Mouse (Mus musculus): Measurements from ENCODE around the gene Sik2. TPM values are rescaled to one million over a fixed set of nuclear protein-coding genes. Genes with fewer than 3 reads are reported as not detected.

Gene Sik2
- polyA plus RNA-seq, 1 experiment from 2014 or later: 17.7 TPM

GRCm38 (mm10) chr9:50925801-50926200, 83.1 kb downstream of the Sik2 start:
- WGBS: 94% methylated on average over 4 of the region's 4 CpGs

GRCm38 (mm10) chr9:50924454-50924853, 84.4 kb downstream of the Sik2 start:
- H3K27me3 ChIP-seq: no peaks in the 10 kb centered on the region
- H3K4me2 ChIP-seq (replicated peaks): no peak overlapping the region
- no peak overlapping the region for H3K9ac ChIP-seq
- H3K4me3 ChIP-seq: no peak overlapping the region
- 0 out of 2 replicates have a peak, but pooled peaks cover 3% of the 10 kb centered on the region for H3K36me3 ChIP-seq
- H3K27ac ChIP-seq: no peak overlapping the region
- H3K4me1 ChIP-seq: no peaks in the 10 kb centered on the region
- no peak for ATAC-seq (ENCODE audit: low FRiP score)
- H3K9me3 ChIP-seq (replicated peaks): no peaks in the 10 kb centered on the region

More at GRCm38 (mm10) chr9:50925801-50926200, 83.1 kb downstream of the Sik2 start:
- H3K4me3 ChIP-seq: no peak overlapping the region
- H3K9me3 ChIP-seq (replicated peaks): no peaks in the 10 kb centered on the region
- H3K4me2 ChIP-seq (replicated peaks): no peak overlapping the region
- H3K4me1 ChIP-seq: no peaks in the 10 kb centered on the region
- no peak overlapping the region for H3K27ac ChIP-seq
- H3K9ac ChIP-seq: no peak overlapping the region
- H3K36me3 ChIP-seq: 0 out of 2 replicates have a peak, but pooled peaks cover 3% of the 10 kb centered on the region
- H3K27me3 ChIP-seq: no peaks in the 10 kb centered on the region
- ATAC-seq (ENCODE audit: low FRiP score): no peak

- whole genome bisulfite sequencing: 81% methylated on average over 5 of the region's 5 CpGs
Measured at GRCm38 (mm10) chr9:50922363-50923153, 86.3 kb downstream of the Sik2 start.

GRCm38 (mm10) chr9:50920933-50921895, 87.7 kb downstream of the Sik2 start:
- Histone ChIP-seq H3K4me2 (replicated peaks) (no peak overlapping the region), H3K27ac (no peak overlapping the region), H3K36me3 (no peaks in the 10 kb centered on the region), H3K4me1 (no peaks in the 10 kb centered on the region), H3K9me3 (replicated peaks) (no peaks in the 10 kb centered on the region), H3K9ac (no peak overlapping the region), H3K27me3 (no peaks in the 10 kb centered on the region), H3K4me3 (no peak overlapping the region)
- WGBS: 84% methylated on average over 3 of the region's 3 CpGs
- no peak for ATAC-seq (ENCODE audit: low FRiP score)

More at GRCm38 (mm10) chr9:50922363-50923153, 86.3 kb downstream of the Sik2 start:
- Histone ChIP-seq H3K27ac (no peak overlapping the region), H3K4me3 (no peak overlapping the region), H3K36me3 (0 out of 2 replicates have a peak, but pooled peaks cover under 1% of the 10 kb centered on the region), H3K27me3 (no peaks in the 10 kb centered on the region), H3K9me3 (replicated peaks) (no peaks in the 10 kb centered on the region), H3K4me2 (replicated peaks) (no peak overlapping the region), H3K4me1 (no peaks in the 10 kb centered on the region), H3K9ac (no peak overlapping the region)
- no peak for ATAC-seq (ENCODE audit: low FRiP score)

- no peaks in the 10 kb centered on the region for H3K4me1 ChIP-seq
- H3K4me3 ChIP-seq: no peak overlapping the region
- H3K27ac ChIP-seq: no peak overlapping the region
- H3K27me3 ChIP-seq: no peaks in the 10 kb centered on the region
- ATAC-seq (ENCODE audit: low FRiP score): no peak
- no peak overlapping the region for H3K9ac ChIP-seq
- H3K9me3 ChIP-seq (replicated peaks): no peaks in the 10 kb centered on the region
- H3K36me3 ChIP-seq: no peaks in the 10 kb centered on the region
- 95% methylated on average over 2 of the region's 2 CpGs for WGBS
- H3K4me2 ChIP-seq (replicated peaks): no peak overlapping the region
Measured at GRCm38 (mm10) chr9:50919554-50919953, 89.3 kb downstream of the Sik2 start.

GRCm38 (mm10) chr9:50918131-50918530, 90.7 kb downstream of the Sik2 start:
- ATAC-seq (ENCODE audit: low FRiP score): no peak
- H3K9ac ChIP-seq: no peak overlapping the region
- 81% methylated on average over 3 of the region's 3 CpGs for WGBS
- H3K9me3 ChIP-seq (replicated peaks): no peaks in the 10 kb centered on the region
- H3K27ac ChIP-seq: no peak overlapping the region
- no peaks in the 10 kb centered on the region for H3K36me3 ChIP-seq
- no peaks in the 10 kb centered on the region for H3K4me1 ChIP-seq
- no peak overlapping the region for H3K4me3 ChIP-seq
- H3K27me3 ChIP-seq: no peaks in the 10 kb centered on the region
- H3K4me2 ChIP-seq (replicated peaks): no peak overlapping the region

- H3K27ac ChIP-seq: no peak overlapping the region
- H3K27me3 ChIP-seq: no peaks in the 10 kb centered on the region
- no peaks in the 10 kb centered on the region for H3K9me3 ChIP-seq (replicated peaks)
- no peak overlapping the region for H3K4me3 ChIP-seq
- no peak overlapping the region for H3K9ac ChIP-seq
- no peak overlapping the region for H3K4me2 ChIP-seq (replicated peaks)
- H3K36me3 ChIP-seq: peaks cover 7% of the 10 kb centered on the region; the same call in 1 of the 2 replicates
- no peaks in the 10 kb centered on the region for H3K4me1 ChIP-seq
- no peak for ATAC-seq (ENCODE audit: low FRiP score)
- 90% methylated on average over 7 of the region's 7 CpGs for WGBS
Measured at GRCm38 (mm10) chr9:50911861-50912515, 96.9 kb downstream of the Sik2 start.

GRCm38 (mm10) chr9:50905321-50905720, 103.6 kb downstream of the Sik2 start:
- Histone ChIP-seq H3K27ac (no peak overlapping the region), H3K4me3 (no peak overlapping the region), H3K4me2 (replicated peaks) (no peak overlapping the region), H3K27me3 (no peaks in the 10 kb centered on the region), H3K4me1 (0 out of 2 replicates have a peak, but pooled peaks cover 3% of the 10 kb centered on the region), H3K9me3 (replicated peaks) (no peaks in the 10 kb centered on the region), H3K36me3 (0 out of 2 replicates have a peak, but pooled peaks cover 4% of the 10 kb centered on the region), H3K9ac (no peak overlapping the region)
- WGBS: 84% methylated on average over 3 of the region's 3 CpGs
- ATAC-seq (ENCODE audit: low FRiP score): no peak

GRCm38 (mm10) chr9:50904196-50904847, 104.6 kb downstream of the Sik2 start:
- no peak for ATAC-seq (ENCODE audit: low FRiP score)
- H3K27ac ChIP-seq: no peak overlapping the region
- H3K9me3 ChIP-seq (replicated peaks): no peaks in the 10 kb centered on the region
- H3K4me3 ChIP-seq: no peak overlapping the region
- H3K27me3 ChIP-seq: no peaks in the 10 kb centered on the region
- H3K36me3 ChIP-seq: peaks cover 4% of the 10 kb centered on the region; the same call in 1 of the 2 replicates
- no peak overlapping the region for H3K4me2 ChIP-seq (replicated peaks)
- H3K4me1 ChIP-seq: 0 out of 2 replicates have a peak, but pooled peaks cover 3% of the 10 kb centered on the region
- WGBS: 78% methylated on average over 6 of the region's 6 CpGs
- no peak overlapping the region for H3K9ac ChIP-seq

GRCm38 (mm10) chr9:50900026-50900920, 108.6 kb downstream of the Sik2 start:
- no peak overlapping the region for H3K27ac ChIP-seq
- H3K27me3 ChIP-seq: no peaks in the 10 kb centered on the region
- H3K9me3 ChIP-seq (replicated peaks): no peaks in the 10 kb centered on the region
- ATAC-seq (ENCODE audit: low FRiP score): no peak
- 0 out of 2 replicates have a peak, but pooled peaks cover 3% of the 10 kb centered on the region for H3K4me1 ChIP-seq
- peaks cover 27% of the 10 kb centered on the region for H3K36me3 ChIP-seq
- no peak overlapping the region for H3K4me2 ChIP-seq (replicated peaks)
- WGBS: 75% methylated on average over 7 of the region's 7 CpGs
- H3K4me3 ChIP-seq: no peak overlapping the region
- H3K9ac ChIP-seq: no peak overlapping the region

- no peak for ATAC-seq (ENCODE audit: low FRiP score)
- Histone ChIP-seq H3K4me3 (no peak overlapping the region), H3K9ac (no peak overlapping the region), H3K27me3 (no peaks in the 10 kb centered on the region), H3K4me1 (no peaks in the 10 kb centered on the region), H3K27ac (no peak overlapping the region), H3K9me3 (replicated peaks) (no peaks in the 10 kb centered on the region), H3K4me2 (replicated peaks) (no peak overlapping the region), H3K36me3 (peaks cover 37% of the 10 kb centered on the region)
- WGBS: 87% methylated on average over 4 of the region's 4 CpGs
Measured at GRCm38 (mm10) chr9:50893665-50894064, 115.2 kb downstream of the Sik2 start.
